Mouse (Mus musculus): Measurements from ENCODE around the gene Fcna. TPM values are rescaled to one million over a fixed set of nuclear protein-coding genes. Genes with fewer than 3 reads are reported as not detected.
A peak's percentile ranks its signal among the peaks of the same experiment; 100 is the strongest.

Gene Fcna
- under 1 TPM in 1 of 3 experiments, not detected in 2; 0.96 TPM for polyA plus RNA-seq (2017; shearing (Covaris generic))

- no peak for ATAC-seq
These were observed at the start of gene Fcna for GRCm38 (mm10) chr2:25627811-25628210. TSS of gene Fcna (minus strand) at chr2:25628030.

GRCm38 (mm10) chr2:25676486-25676885 lies 48.7 kb upstream of the Fcna start, which contains the start of gene Lcn6:
TSS of gene Lcn6 (plus strand) at chr2:25676786.
- no peak for ATAC-seq

GRCm38 (mm10) chr2:25666516-25666915 lies 38.7 kb upstream of the Fcna start:
- ATAC-seq: peak; percentile 54

GRCm38 (mm10) chr2:25664125-25664524 lies 36.3 kb upstream of the Fcna start:
- ATAC-seq: no peak

GRCm38 (mm10) chr2:25663511-25663910 lies 35.7 kb upstream of the Fcna start:
- ATAC-seq: peak; percentile 54

- ATAC-seq: no peak
These were observed 33.6 kb upstream of the Fcna start for GRCm38 (mm10) chr2:25661245-25661970.

GRCm38 (mm10) chr2:25660279-25660678 lies 32.4 kb upstream of the Fcna start:
- ATAC-seq: no peak

GRCm38 (mm10) chr2:25657652-25658051 lies 29.8 kb upstream of the Fcna start, which contains the start of gene Lcn5:
TSS of gene Lcn5 (plus strand) at chr2:25657952.
- no peak for ATAC-seq

- ATAC-seq: no peak
These were observed 29.4 kb upstream of the Fcna start for GRCm38 (mm10) chr2:25657246-25657645.

GRCm38 (mm10) chr2:25656691-25657090 lies 28.9 kb upstream of the Fcna start:
- ATAC-seq: no peak

GRCm38 (mm10) chr2:25654502-25654901 lies 26.7 kb upstream of the Fcna start:
- no peak for ATAC-seq

- no peak for ATAC-seq
These were observed 25.1 kb upstream of the Fcna start, which contains the start of gene Lcn8 for GRCm38 (mm10) chr2:25652902-25653301. TSS of gene Lcn8 (plus strand) at chr2:25653120.

- ATAC-seq: no peak
These were observed 12.1 kb upstream of the Fcna start for GRCm38 (mm10) chr2:25639890-25640289.

- ATAC-seq: no peak
These were observed 6.2 kb upstream of the Fcna start for GRCm38 (mm10) chr2:25634046-25634445.

GRCm38 (mm10) chr2:25633616-25634015 lies 5.8 kb upstream of the Fcna start:
- ATAC-seq: no peak

GRCm38 (mm10) chr2:25628738-25629137 lies 908 bp upstream of the Fcna start:
- no peak for ATAC-seq

- ATAC-seq: no peak
These were observed 1.8 kb downstream of the Fcna start for GRCm38 (mm10) chr2:25625986-25626385.

GRCm38 (mm10) chr2:25621229-25622200 lies 6.3 kb downstream of the Fcna start, which contains the start of gene Tmem141:
TSS of gene Tmem141 (minus strand) at chr2:25622005.
- no peak for ATAC-seq

GRCm38 (mm10) chr2:25620852-25621228 lies 7.0 kb downstream of the Fcna start:
- ATAC-seq: no peak

- ATAC-seq: peak; percentile 46
These were observed 7.4 kb downstream of the Fcna start for GRCm38 (mm10) chr2:25620386-25620785.

GRCm38 (mm10) chr2:25617578-25617977 lies 10.3 kb downstream of the Fcna start, which contains the start of gene Ccdc183:
TSS of gene Ccdc183 (minus strand) at chr2:25617678.
- no peak for ATAC-seq

- ATAC-seq: no peak
These were observed 11.4 kb downstream of the Fcna start for GRCm38 (mm10) chr2:25616398-25616797.

GRCm38 (mm10) chr2:25608671-25609070 lies 19.2 kb downstream of the Fcna start:
- ATAC-seq: no peak
